Mouse (Mus musculus): ENCODE measurements around the gene Shcbp1l. TPM values are rescaled to one million over a fixed set of nuclear protein-coding genes. Genes with fewer than 3 reads are reported as not detected.
A peak's percentile ranks its signal among the peaks of the same experiment; 100 is the strongest.

Shcbp1l gene
- polyA plus RNA-seq, 1 experiment from 2014 or later, result 0.25 TPM

GRCm38 (mm10) chr1:153432329-153432728 is 7.4 kb downstream of the Shcbp1l start:
- Histone ChIP-seq H3K27ac (no peak overlapping the region), H3K9ac (no peak overlapping the region), H3K36me3 (no peaks in the 10 kb centered on the region), H3K4me2 (no peak overlapping the region), H3K4me1 (replicated peaks) (no peaks in the 10 kb centered on the region), H3K27me3 (no peaks in the 10 kb centered on the region), H3K9me3 (no peaks in the 10 kb centered on the region), H3K4me3 (no peak overlapping the region)
- ATAC-seq (ENCODE audit: low FRiP score), result no peak
- WGBS, result 96% methylated on average over 2 of the region's 2 CpGs

- no peaks in the 10 kb centered on the region for H3K9me3 ChIP-seq
- no peaks in the 10 kb centered on the region for H3K27me3 ChIP-seq
- 81% methylated on average over 5 of the region's 5 CpGs for WGBS
- no peak overlapping the region for H3K4me2 ChIP-seq
- no peak overlapping the region for H3K27ac ChIP-seq
- H3K36me3 ChIP-seq, result no peaks in the 10 kb centered on the region
- H3K4me3 ChIP-seq, result no peak overlapping the region
- no peak overlapping the region for H3K9ac ChIP-seq
- no peaks in the 10 kb centered on the region for H3K4me1 ChIP-seq (replicated peaks)
- no peak for ATAC-seq (ENCODE audit: low FRiP score)
Measured at GRCm38 (mm10) chr1:153433851-153434589, 9.1 kb downstream of the Shcbp1l start.

- no peak for ATAC-seq (ENCODE audit: low FRiP score)
- H3K27ac ChIP-seq, result no peak overlapping the region
- no peak overlapping the region for H3K9ac ChIP-seq
- H3K9me3 ChIP-seq, result no peaks in the 10 kb centered on the region
- H3K4me2 ChIP-seq, result no peak overlapping the region
- WGBS, result 89% methylated on average over 11 of the region's 11 CpGs
- no peaks in the 10 kb centered on the region for H3K36me3 ChIP-seq
- H3K4me3 ChIP-seq, result no peak overlapping the region
- H3K4me1 ChIP-seq (replicated peaks), result no peaks in the 10 kb centered on the region
- H3K27me3 ChIP-seq, result no peaks in the 10 kb centered on the region
Measured at GRCm38 (mm10) chr1:153437536-153437935, 12.6 kb downstream of the Shcbp1l start.

DNA sequence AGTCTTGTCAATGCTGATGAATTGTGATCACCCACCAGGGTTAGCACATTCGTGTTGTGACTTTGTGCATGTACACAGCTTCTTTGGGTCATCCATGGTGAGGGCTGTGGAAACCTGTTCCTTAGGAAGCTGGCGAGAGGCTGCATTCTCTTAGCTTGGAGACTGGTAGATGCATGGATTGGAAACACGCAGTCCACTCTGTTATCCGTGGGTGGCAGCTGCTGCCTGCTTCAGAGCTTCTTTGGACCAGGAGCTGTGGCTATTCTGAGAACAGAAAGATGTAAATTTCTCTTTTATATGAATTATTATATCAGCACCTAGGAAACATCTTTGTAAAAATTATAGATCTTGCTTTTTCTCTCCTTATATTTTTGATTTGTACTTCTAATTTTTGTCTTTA is 15.8 kb downstream of the Shcbp1l start:
- 85% methylated on average over 4 of the region's 4 CpGs for WGBS
- Histone ChIP-seq H3K4me3 (no peak overlapping the region), H3K27ac (no peak overlapping the region), H3K4me2 (no peak overlapping the region), H3K27me3 (no peaks in the 10 kb centered on the region), H3K9ac (no peak overlapping the region), H3K36me3 (no peaks in the 10 kb centered on the region), H3K9me3 (no peaks in the 10 kb centered on the region), H3K4me1 (replicated peaks) (no peaks in the 10 kb centered on the region)
- no peak for ATAC-seq (ENCODE audit: low FRiP score)

DNA sequence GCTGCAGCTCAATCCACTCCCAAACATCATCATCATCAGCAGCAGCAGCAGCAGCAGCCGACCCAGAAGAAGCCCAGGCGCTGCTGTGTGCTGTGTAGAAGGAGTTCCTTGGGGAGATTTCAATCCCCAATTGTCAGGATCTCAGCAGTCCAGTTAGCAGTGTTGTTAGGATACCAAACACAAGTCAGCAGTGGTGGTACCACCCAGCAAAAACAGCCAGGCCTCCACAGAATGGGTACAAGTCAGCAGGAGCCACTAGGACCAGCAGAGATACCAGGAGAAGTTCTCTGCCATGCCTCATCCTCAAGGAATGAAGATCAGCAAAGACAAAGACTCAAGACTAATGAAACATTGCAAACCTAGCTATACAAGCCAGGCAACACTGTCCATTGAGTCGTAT is 16.7 kb downstream of the Shcbp1l start:
- Histone ChIP-seq H3K4me2 (no peak overlapping the region), H3K27me3 (no peaks in the 10 kb centered on the region), H3K36me3 (peaks cover 3% of the 10 kb centered on the region; the same call in 1 of the 2 replicates), H3K9ac (no peak overlapping the region), H3K9me3 (no peaks in the 10 kb centered on the region), H3K4me1 (replicated peaks) (no peaks in the 10 kb centered on the region), H3K4me3 (no peak overlapping the region), H3K27ac (no peak overlapping the region)
- 84% methylated on average over 3 of the region's 3 CpGs for WGBS
- no peak for ATAC-seq (ENCODE audit: low FRiP score)

DNA sequence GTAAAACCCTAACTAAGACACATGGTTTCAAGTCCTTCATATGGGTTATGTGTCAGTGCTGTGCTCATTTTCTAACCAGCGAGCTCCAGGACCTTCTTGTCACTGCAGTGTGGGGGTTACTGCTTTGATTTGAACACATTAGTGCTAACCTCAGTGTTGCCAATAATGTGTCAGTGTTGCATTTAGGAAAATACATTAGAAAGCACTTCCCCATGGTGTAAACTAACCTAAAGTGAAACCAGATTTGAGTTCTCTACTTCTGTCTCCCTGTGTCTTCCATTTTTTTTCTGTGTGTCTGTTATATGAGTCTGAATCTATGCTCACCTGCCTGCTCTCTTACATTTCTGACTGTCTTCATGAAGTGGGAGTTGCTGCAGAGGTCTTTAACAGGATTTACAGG is 18.1 kb downstream of the Shcbp1l start:
- Histone ChIP-seq H3K4me1 (replicated peaks) (no peaks in the 10 kb centered on the region), H3K27me3 (no peaks in the 10 kb centered on the region), H3K36me3 (peaks cover 3% of the 10 kb centered on the region; the same call in 1 of the 2 replicates), H3K9ac (no peak overlapping the region), H3K4me3 (no peak overlapping the region), H3K9me3 (no peaks in the 10 kb centered on the region), H3K4me2 (no peak overlapping the region), H3K27ac (no peak overlapping the region)
- 91% methylated on average over 1 of the region's 1 CpGs for WGBS
- no peak for ATAC-seq (ENCODE audit: low FRiP score)

DNA sequence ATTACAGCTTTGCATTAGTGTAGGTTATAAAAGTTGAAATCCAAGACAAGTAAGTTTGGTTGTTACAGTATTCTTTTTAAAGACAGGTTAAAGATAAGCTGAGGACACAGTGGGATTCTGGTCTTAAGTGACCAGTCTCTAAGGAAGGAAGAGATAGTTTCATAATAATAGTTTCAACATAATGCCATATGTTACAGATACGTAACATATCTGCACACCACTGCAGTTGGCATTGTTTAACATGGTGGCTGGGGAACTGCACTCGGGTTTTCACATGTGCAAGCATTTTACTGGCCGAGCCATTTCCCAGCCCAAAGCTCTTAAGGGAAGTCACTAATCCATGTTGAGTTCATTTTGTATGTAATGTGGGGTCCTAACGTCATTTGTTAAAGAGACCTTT is 18.7 kb downstream of the Shcbp1l start:
- no peak for ATAC-seq (ENCODE audit: low FRiP score)
- Histone ChIP-seq H3K4me3 (no peak overlapping the region), H3K9me3 (no peaks in the 10 kb centered on the region), H3K27me3 (no peaks in the 10 kb centered on the region), H3K9ac (no peak overlapping the region), H3K4me2 (no peak overlapping the region), H3K4me1 (replicated peaks) (no peaks in the 10 kb centered on the region), H3K36me3 (peaks cover 6% of the 10 kb centered on the region; the same call in 1 of the 2 replicates), H3K27ac (no peak overlapping the region)
- 84% methylated on average over 4 of the region's 4 CpGs for WGBS

DNA sequence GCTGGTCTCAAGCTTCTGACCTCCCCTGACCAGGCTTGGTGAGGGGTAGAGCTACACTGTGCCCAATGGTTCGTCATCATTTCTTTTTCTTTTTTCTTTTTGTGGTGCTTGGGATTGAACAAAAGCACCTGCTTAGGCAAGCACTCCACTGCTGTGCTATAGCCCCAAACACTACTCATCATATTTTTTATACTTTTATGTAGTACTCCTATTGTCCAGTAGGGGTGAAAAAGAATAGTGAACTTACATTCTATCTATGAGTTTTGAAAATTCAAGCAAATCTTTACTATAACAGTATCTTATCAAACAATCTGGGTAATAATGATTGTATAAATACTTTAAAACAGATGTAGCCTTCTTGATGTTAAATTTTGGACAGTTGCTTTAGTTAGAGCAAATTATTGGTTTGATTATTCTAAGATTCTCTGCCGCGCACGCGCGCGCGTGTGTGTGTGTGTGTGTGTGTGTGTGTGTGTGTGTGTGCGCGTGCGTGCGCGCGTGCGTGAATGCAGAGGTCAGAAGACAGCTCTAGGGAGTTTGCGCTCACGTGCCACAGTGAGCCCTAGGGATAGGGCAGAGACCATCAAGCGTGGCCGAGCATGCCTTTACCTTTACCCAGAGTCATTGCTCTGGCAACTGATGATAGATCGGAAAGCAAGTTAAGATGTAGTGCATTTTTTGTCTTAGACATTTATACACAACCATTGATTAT is 21.3 kb downstream of the Shcbp1l start:
- WGBS, result 94% methylated on average over 20 of the region's 20 CpGs
- Histone ChIP-seq H3K4me1 (replicated peaks) (no peaks in the 10 kb centered on the region), H3K9me3 (no peaks in the 10 kb centered on the region), H3K9ac (no peak overlapping the region), H3K27ac (no peak overlapping the region), H3K4me3 (no peak overlapping the region), H3K4me2 (no peak overlapping the region), H3K27me3 (no peaks in the 10 kb centered on the region), H3K36me3 (peaks cover 10% of the 10 kb centered on the region; the same call in 1 of the 2 replicates)
- no peak for ATAC-seq (ENCODE audit: low FRiP score)

GRCm38 (mm10) chr1:153451237-153452154 is 26.5 kb downstream of the Shcbp1l start:
- no peaks in the 10 kb centered on the region for H3K9me3 ChIP-seq
- no peak overlapping the region for H3K9ac ChIP-seq
- no peak overlapping the region for H3K4me2 ChIP-seq
- no peak overlapping the region for H3K27ac ChIP-seq
- ATAC-seq (ENCODE audit: low FRiP score), result 0 out of 2 replicates have a peak, but pooled peaks have one; percentile 52
- H3K27me3 ChIP-seq, result no peaks in the 10 kb centered on the region
- H3K4me3 ChIP-seq, result no peak overlapping the region
- 76% methylated on average over 10 of the region's 10 CpGs for WGBS
- peaks cover 35% of the 10 kb centered on the region for H3K36me3 ChIP-seq
- H3K4me1 ChIP-seq (replicated peaks), result no peaks in the 10 kb centered on the region

GRCm38 (mm10) chr1:153453146-153453642 is 28.2 kb downstream of the Shcbp1l start:
- H3K9ac ChIP-seq, result no peak overlapping the region
- no peak overlapping the region for H3K27ac ChIP-seq
- 89% methylated on average over 3 of the region's 3 CpGs for WGBS
- no peaks in the 10 kb centered on the region for H3K4me1 ChIP-seq (replicated peaks)
- no peak for ATAC-seq (ENCODE audit: low FRiP score)
- no peak overlapping the region for H3K4me3 ChIP-seq
- H3K27me3 ChIP-seq, result no peaks in the 10 kb centered on the region
- no peaks in the 10 kb centered on the region for H3K9me3 ChIP-seq
- no peak overlapping the region for H3K4me2 ChIP-seq
- H3K36me3 ChIP-seq, result peaks cover 45% of the 10 kb centered on the region

GRCm38 (mm10) chr1:153456137-153456536 is 31.2 kb downstream of the Shcbp1l start:
- Histone ChIP-seq H3K4me3 (no peak overlapping the region), H3K9me3 (no peaks in the 10 kb centered on the region), H3K36me3 (peaks cover 63% of the 10 kb centered on the region), H3K4me2 (no peak overlapping the region), H3K27me3 (no peaks in the 10 kb centered on the region), H3K9ac (no peak overlapping the region), H3K27ac (no peak overlapping the region), H3K4me1 (replicated peaks) (no peaks in the 10 kb centered on the region)
- ATAC-seq (ENCODE audit: low FRiP score), result no peak; the same call in 1 of the 2 replicates
- 95% methylated on average over 5 of the region's 5 CpGs for WGBS

GRCm38 (mm10) chr1:153461796-153462195 is 36.8 kb downstream of the Shcbp1l start:
- WGBS, result 91% methylated on average over 1 of the region's 1 CpGs
- Histone ChIP-seq H3K27me3 (no peaks in the 10 kb centered on the region), H3K36me3 (peaks cover 73% of the 10 kb centered on the region), H3K27ac (no peak overlapping the region), H3K4me1 (replicated peaks) (no peaks in the 10 kb centered on the region), H3K4me2 (no peak overlapping the region), H3K4me3 (no peak overlapping the region), H3K9ac (no peak overlapping the region), H3K9me3 (no peaks in the 10 kb centered on the region)
- ATAC-seq (ENCODE audit: low FRiP score), result no peak
